9 mouse cellular contexts compared by ENCODE assay signal in the genomic region with DNA sequence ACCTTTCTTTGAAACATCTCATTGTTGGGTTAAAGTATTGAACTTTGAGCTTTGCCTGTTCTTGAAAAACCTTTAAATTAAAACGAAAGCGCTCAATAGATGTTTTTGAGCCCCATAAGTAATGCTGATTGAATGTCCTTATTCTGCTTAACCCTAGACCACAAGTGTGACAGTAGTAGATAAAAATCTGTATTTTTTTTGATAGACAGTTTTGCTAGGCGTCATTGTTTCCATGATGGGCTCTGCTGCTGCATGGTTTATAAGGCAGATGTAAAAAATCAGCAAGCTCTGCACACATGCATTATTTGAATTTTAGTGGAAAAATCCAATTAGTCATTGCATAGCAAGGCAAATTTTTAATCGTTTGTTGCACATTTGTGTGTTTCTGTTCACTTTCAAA. TPM values are rescaled to one million over a fixed set of nuclear protein-coding genes. Genes with fewer than 3 reads are reported as not detected.
DNase-seq lines count a peak whose midpoint lies in the region; ATAC-seq lines count a peak whose summit lies in the region.
"Had no signal": no experiment of that assay in that cellular context is flagged by ENCODE, and none has a peak within 500 bp of the region (broad histone marks: within the 10 kb centered on the region; RNA-seq: fewer than 3 reads in every experiment).

No protein-coding gene starts in this region.

- peak overlapping the region; percentile 85 for H3K4me3 ChIP-seq in erythroblast, embryonic 14.5 days (replicated peaks)
- H3K4me3 ChIP-seq in hindbrain, embryonic 11.5 days (ENCODE audit: low read depth, low read length), result peak overlapping the region; percentile 62

- WGBS in hindbrain, embryonic 11.5 days, result 66% methylated on average over 4 of the region's 4 CpGs

- H3K27ac ChIP-seq in hindbrain, embryonic 11.5 days (ENCODE audit: low read depth, low read length), result no peak overlapping the region

- H3K4me2 ChIP-seq in hindbrain, embryonic 11.5 days (replicated peaks; ENCODE audit: low read depth, low read length), result peak overlapping the region; percentile 36

- no peaks in the 10 kb centered on the region; the same call in 1 of the 2 replicates for H3K36me3 ChIP-seq in erythroblast, embryonic 14.5 days (ENCODE audit: control insufficient read depth)
- no peaks in the 10 kb centered on the region for H3K36me3 ChIP-seq in hindbrain, embryonic 11.5 days (ENCODE audit: control insufficient read depth, insufficient read depth, low read length)

- ATAC-seq in erythroblast, adult 5-6 weeks (replicated peaks; ENCODE audit: low FRiP score, poor library complexity, severe bottlenecking), result no peak
- peak; percentile 54 for ATAC-seq in CD4-positive, CD25-positive, alpha-beta regulatory T cell, adult 4 months
- ATAC-seq in hindbrain, embryonic 11.5 days (ENCODE audit: low FRiP score), result no peak
- ATAC-seq in megakaryocyte-erythroid progenitor cell, adult 5-6 weeks (replicated peaks; ENCODE audit: low FRiP score, low TSS enrichment, poor library complexity, severe bottlenecking), result 0 out of 2 replicates have a peak, but pooled peaks have one; percentile 45

- DNase-seq in hindbrain, embryonic 11.5 days (ENCODE audit: low spot score), result no peak
- DNase-seq in gastrocnemius, postnatal 14 days, result no peak
- DNase-seq in embryo, embryonic 10 days (ENCODE audit: low spot score), result no peak
- no peak for DNase-seq in left cerebral cortex, adult 18-20 months (ENCODE audit: low spot score in 2 of 2)
- DNase-seq: cerebellum, adult 11 months had no signal

- no peak overlapping the region; the same call in 1 of the 2 replicates for H3K9ac ChIP-seq in hindbrain, embryonic 11.5 days (ENCODE audit: low read depth, low read length)

- intact Hi-C loops in gastrocnemius, postnatal 14 days (cut with DNase I; ENCODE audit: low total_unique reads), result no loop called here

- no peaks in the 10 kb centered on the region; the same call in 1 of the 2 replicates for H3K27me3 ChIP-seq in erythroblast, embryonic 14.5 days (ENCODE audit: control insufficient read depth)
- no peaks in the 10 kb centered on the region for H3K27me3 ChIP-seq in hindbrain, embryonic 11.5 days (ENCODE audit: control insufficient read depth, insufficient read depth, low read length)

- H3K4me1 ChIP-seq in erythroblast, embryonic 14.5 days (ENCODE audit: control insufficient read depth), result peaks cover 4% of the 10 kb centered on the region
- H3K4me1 ChIP-seq in hindbrain, embryonic 11.5 days (replicated peaks; ENCODE audit: control insufficient read depth, insufficient read depth, low read length), result no peaks in the 10 kb centered on the region

- H3K9me3 ChIP-seq in erythroblast, embryonic 14.5 days (ENCODE audit: control insufficient read depth, low read length), result peaks cover 7% of the 10 kb centered on the region
- no peaks in the 10 kb centered on the region for H3K9me3 ChIP-seq in hindbrain, embryonic 11.5 days (ENCODE audit: control insufficient read depth, low read length)

RNA-seq across cellular contexts. Expression of a gene that starts 1.8 kb away (rescaled TPM):
- polyA plus RNA-seq in erythroblast, embryonic 14.5 days (2012), result 0.21 and 0.27 TPM in 2 replicates
- 10.9 and 17.9 TPM in 2 replicates for total RNA-seq in erythroblast, adult 5-6 weeks (2015; ENCODE audit: low replicate concordance)
- 6.3 and 7.5 TPM in 2 replicates for total RNA-seq in erythroblast, adult 5-6 weeks (2017; ENCODE audit: low replicate concordance)
- 10 to 100 TPM; 34.9 to 40.1 TPM for polyA plus RNA-seq in CD4-positive, CD25-positive, alpha-beta regulatory T cell, adult 4 months (2017; shearing (Covaris generic))
- polyA plus RNA-seq in hindbrain, embryonic 11.5 days (2014; fragmentation: Nextera tagmentation; extraction: Ambion mirVana), result 99.6 and 117 TPM in 2 replicates
- 32.8 and 47.3 TPM in 2 replicates for total RNA-seq in megakaryocyte-erythroid progenitor cell, adult 5-6 weeks (2014; fragmentation: Nextera tagmentation)
- total RNA-seq in megakaryocyte-erythroid progenitor cell, adult 5-6 weeks (2017), result 54.3 and 58.1 TPM in 2 replicates
- total RNA-seq in gastrocnemius, postnatal 14 days (2021), result 1 to 10 TPM; 2.7 to 4.1 TPM
- 10 to 100 TPM; 18.2 to 18.6 TPM for total RNA-seq in left cerebral cortex, adult 18-20 months (2021)

Comparison
In these comparisons a context has a peak if more than half of its experiments do, and no peak if none do; other contexts are left out.
1. ATAC-seq: peak in CD4-positive, CD25-positive, alpha-beta regulatory T cell, adult 4 months (single experiment) and megakaryocyte-erythroid progenitor cell, adult 5-6 weeks (single experiment); none in erythroblast, adult 5-6 weeks (single experiment) and hindbrain, embryonic 11.5 days (single experiment).